Mouse (Mus musculus) macrophage (primary cell): Measurements from ENCODE around the gene Dbx2. TPM values are rescaled to one million over a fixed set of nuclear protein-coding genes. Genes with fewer than 3 reads are reported as not detected.

Experiments used
- polyA plus RNA-seq: library from polyadenylated mRNA; stranded (reverse); fragments of 250-400 nt; gene quantifications from 3 replicates; pipeline ENCODE4 v1.2.4, GENCODE M21; 2018; ENCODE audit warnings: inconsistent platforms

Dbx2 gene
- polyA plus RNA-seq, 1 experiment from 2014 or later, result not detected

Other genes starting within 250 kb of the Dbx2 start
- gene Nell2, start 127.4 kb downstream of the Dbx2 start, polyA plus RNA-seq, result not detected in 3 replicates
- 71.9 to 124 TPM (median 74.2 TPM) in 3 replicates for gene Ano6, start 134.9 kb upstream of the Dbx2 start, polyA plus RNA-seq